Mouse (Mus musculus) lung, postnatal 14 days (tissue): ENCODE measurements at regions not wholly inside any gene's neighbourhood (a gene's known extent, or its start where the extent isn't known, plus 50 kb on each side); places are given as distances from the start of the nearest gene placed in this dataset.

Experiments
- DNase-seq: peaks from one replicate; pipeline ENCODE4 v3.0.0; 2021

GRCm38 (mm10) chr10:21672171-21672570, 79.2 kb downstream of the 1700020N01Rik start:
- DNase-seq, result no peak

- no peak for DNase-seq
Observed at GRCm38 (mm10) chr10:21672666-21673065, 79.7 kb downstream of the 1700020N01Rik start.

DNA sequence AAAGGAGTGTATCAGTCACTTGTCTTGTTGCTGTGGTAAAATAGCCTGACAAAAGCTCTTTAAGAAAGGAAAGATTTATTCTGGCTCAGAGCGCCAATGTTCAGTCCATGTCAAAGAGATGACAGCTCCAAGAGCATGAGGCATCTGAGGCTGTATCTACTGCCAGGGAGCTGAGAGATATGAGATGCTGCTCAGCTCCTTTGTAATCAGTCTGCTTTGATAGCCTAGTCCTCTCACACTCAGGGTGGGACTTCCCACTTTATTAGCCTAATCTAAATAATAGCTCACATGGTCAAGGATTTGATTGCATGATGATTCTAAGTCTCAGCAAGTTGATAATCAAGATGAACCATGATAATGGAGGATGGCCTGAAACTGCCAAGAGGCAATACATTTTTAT, 80.9 kb downstream of the 1700020N01Rik start:
- DNase-seq, result no peak

- DNase-seq, result no peak
Observed at GRCm38 (mm10) chr10:21675786-21676185, 82.8 kb downstream of the 1700020N01Rik start.

GRCm38 (mm10) chr10:21677911-21678310, 85.0 kb downstream of the 1700020N01Rik start:
- DNase-seq, result no peak

GRCm38 (mm10) chr10:21678372-21678771, 85.4 kb downstream of the 1700020N01Rik start:
- no peak for DNase-seq

GRCm38 (mm10) chr10:21678811-21679451, 86.0 kb downstream of the 1700020N01Rik start:
- DNase-seq, result peak; percentile 55

DNA sequence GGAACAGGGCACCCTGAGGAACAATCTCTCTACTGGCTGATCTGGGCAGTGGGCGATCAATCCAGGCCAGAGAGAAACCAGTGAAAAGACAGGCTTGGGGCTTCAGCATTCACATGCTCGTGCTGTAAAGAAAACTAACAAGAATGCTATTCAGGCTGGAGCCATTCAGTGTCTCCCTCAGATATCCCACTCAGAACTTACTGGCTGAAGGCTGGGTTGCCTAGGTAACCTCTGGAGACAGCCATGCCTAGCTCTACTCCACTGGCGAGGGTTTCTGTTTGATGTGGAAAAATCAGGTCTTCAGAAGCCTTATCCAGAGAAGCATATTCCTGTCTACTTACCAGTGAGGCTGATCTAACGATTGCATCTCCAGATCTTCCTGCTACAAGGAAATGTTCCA, 87.8 kb downstream of the 1700020N01Rik start:
- DNase-seq, result no peak

- DNase-seq, result peak; percentile 28
Observed at GRCm38 (mm10) chr10:21684286-21685013, 91.5 kb downstream of the 1700020N01Rik start.

GRCm38 (mm10) chr10:21685122-21685798, 92.3 kb downstream of the 1700020N01Rik start:
- DNase-seq, result peak; percentile 64

GRCm38 (mm10) chr10:21686060-21686459, 93.1 kb downstream of the 1700020N01Rik start:
- DNase-seq, result peak; percentile 28

DNA sequence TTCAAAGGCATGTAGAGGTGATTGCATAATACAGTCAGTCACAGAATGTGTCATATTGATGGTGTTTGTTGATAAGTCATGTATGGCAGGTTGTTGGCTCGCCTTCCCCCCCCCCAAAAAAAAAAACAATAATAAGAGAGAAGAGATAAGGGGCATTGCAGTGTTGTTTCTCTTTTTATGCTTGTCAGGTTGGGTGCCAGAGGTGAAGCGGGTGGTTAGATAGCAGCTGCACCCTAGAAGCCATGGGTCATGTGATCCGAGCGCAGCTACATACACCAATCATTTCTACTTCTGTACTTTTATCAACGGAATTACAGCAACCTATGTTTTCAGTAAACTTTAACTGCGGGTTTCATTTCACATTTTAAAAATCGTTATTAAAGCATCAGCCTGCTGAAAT, 94.5 kb downstream of the 1700020N01Rik start:
- no peak for DNase-seq

DNA sequence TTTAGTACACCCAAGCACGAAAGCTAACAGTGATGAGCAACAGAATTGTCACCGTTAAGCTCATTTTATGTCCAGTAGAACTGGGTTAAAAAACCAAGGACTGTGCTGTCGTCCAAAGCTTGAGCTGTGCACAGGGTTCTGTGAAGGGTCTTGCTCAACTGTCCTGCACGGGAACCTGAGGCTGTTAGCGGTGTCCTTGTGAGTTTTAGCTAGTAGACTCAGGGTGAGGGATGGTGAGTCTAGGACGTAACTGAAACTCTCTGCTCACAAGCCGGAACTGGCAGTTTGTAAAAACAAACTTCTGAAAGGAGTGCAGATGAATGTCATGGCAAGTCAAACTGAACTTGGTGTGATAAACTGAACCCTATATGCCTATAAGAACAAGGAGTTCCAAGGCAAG, 95.6 kb downstream of the 1700020N01Rik start:
- DNase-seq, result no peak

- DNase-seq, result no peak
Observed at GRCm38 (mm10) chr10:21689847-21690269, 96.9 kb downstream of the 1700020N01Rik start.

GRCm38 (mm10) chr10:21695185-21695584, 102.2 kb downstream of the 1700020N01Rik start:
- DNase-seq, result no peak

GRCm38 (mm10) chr10:21696671-21697070, 103.7 kb downstream of the 1700020N01Rik start:
- DNase-seq, result no peak

- DNase-seq, result peak; percentile 35
Observed at GRCm38 (mm10) chr10:21701580-21701979, 108.6 kb downstream of the 1700020N01Rik start.

- no peak for DNase-seq
Observed at GRCm38 (mm10) chr10:21702134-21702533, 109.2 kb downstream of the 1700020N01Rik start.

DNA sequence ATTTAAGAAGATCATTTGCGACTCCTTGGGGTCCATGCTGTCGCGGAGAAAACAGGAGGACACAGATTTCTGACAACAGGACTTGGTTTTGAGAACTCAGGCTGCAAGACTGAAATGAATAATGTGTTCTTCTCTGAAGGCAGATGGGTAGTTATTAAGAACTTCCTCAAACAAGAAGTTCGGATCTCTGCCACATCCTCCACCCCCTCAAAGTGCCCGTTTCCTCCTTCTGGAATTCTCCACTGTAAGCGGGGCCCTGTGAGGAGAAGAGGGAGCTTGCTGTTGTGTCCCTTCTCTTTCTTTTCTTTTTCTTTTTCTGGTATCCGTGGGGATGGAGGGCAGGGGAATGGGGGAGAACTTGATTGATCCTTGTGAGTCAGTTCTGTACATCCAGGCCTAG, 118.9 kb downstream of the 1700020N01Rik start:
- DNase-seq, result no peak

GRCm38 (mm10) chr10:21712828-21713227, 119.9 kb downstream of the 1700020N01Rik start:
- no peak for DNase-seq

GRCm38 (mm10) chr10:21715436-21715835, 122.5 kb downstream of the 1700020N01Rik start:
- DNase-seq, result no peak

GRCm38 (mm10) chr10:21718189-21718588, 125.2 kb downstream of the 1700020N01Rik start:
- DNase-seq, result no peak

DNA sequence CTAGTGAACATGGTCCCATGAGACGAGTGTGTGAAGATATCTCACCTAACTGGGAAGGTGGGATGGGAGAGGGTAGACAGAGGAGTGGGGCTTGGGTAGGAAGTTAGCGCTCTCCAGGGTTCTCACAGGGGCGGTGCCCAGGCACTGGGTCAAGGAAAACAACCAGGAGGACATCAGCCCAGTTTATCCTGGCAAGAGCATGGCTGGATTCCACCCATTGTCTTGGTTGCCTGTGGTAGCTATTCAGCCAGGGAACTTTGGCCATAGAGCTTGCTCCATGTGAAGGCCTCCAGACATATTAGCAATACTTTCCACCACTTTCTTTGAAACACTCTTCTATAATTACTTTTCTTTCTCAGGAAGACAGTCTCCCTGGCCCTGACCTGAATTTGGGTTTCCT, 131.4 kb downstream of the 1700020N01Rik start:
- DNase-seq, result no peak

GRCm38 (mm10) chr10:21724999-21725398, 132.1 kb downstream of the 1700020N01Rik start:
- DNase-seq, result no peak
